Mouse (Mus musculus) forebrain, embryonic 16.5 days (tissue): ENCODE results near the gene Brms1. TPM values are rescaled to one million over a fixed set of nuclear protein-coding genes. Genes with fewer than 3 reads are reported as not detected.

ENCODE experiments used
- ATAC-seq: fragments of 200-750 bp; cut with Nextera tagmentation; 2 replicates; pipeline ENCODE4 v1.8.0; 2017; ENCODE audit warnings: mild to moderate bottlenecking, moderate library complexity
- H3K27ac ChIP-seq: fragments of 300-500 bp; sonication (generic); 2 replicates; pipeline ENCODE4 v1.5.1; 2014; ENCODE audit warnings: low read length, control low read depth
- H3K27me3 ChIP-seq: fragments of 300-500 bp; sonication (generic); replicated peaks from 2 replicates; pipeline ENCODE4 v1.6.1; 2014; ENCODE audit warnings: low read length; ENCODE audit not compliant: control insufficient read depth, insufficient read depth
- H3K36me3 ChIP-seq: fragments of 300-500 bp; sonication (generic); 2 replicates; pipeline ENCODE4 v1.6.1; 2014; ENCODE audit not compliant: control insufficient read depth, insufficient read depth
- H3K4me1 ChIP-seq: fragments of 300-500 bp; sonication (generic); replicated peaks from 2 replicates; pipeline ENCODE4 v1.6.1; 2014; ENCODE audit warnings: low read length; ENCODE audit not compliant: control insufficient read depth, insufficient read depth
- H3K4me2 ChIP-seq: fragments of 300-500 bp; sonication (generic); 2 replicates; pipeline ENCODE4 v1.6.1; 2014; ENCODE audit warnings: mild to moderate bottlenecking, low read length, control low read depth
- H3K4me3 ChIP-seq: fragments of 300-500 bp; sonication (generic); replicated peaks from 2 replicates; pipeline ENCODE4 v1.5.1; 2014; ENCODE audit warnings: mild to moderate bottlenecking, low read length, control low read depth
- H3K9ac ChIP-seq: fragments of 300-500 bp; sonication (generic); replicated peaks from 2 replicates; pipeline ENCODE4 v1.6.1; 2014; ENCODE audit warnings: low read depth, low read length, control low read depth
- H3K9me3 ChIP-seq: fragments of 300-500 bp; sonication (generic); 2 replicates; pipeline ENCODE4 v1.6.1; 2016; ENCODE audit warnings: low read length; ENCODE audit not compliant: control insufficient read depth
- WGBS: fragments of 180-500 bp; shearing (Covaris S2); extraction: QIAGEN DNeasy Blood & Tissue Kit; methylation state at CpG from one replicate; pipeline ENCODE4 v1.1.7; 2014; 5-methylcytosine and 5-hydroxymethylcytosine counted together
- polyA plus RNA-seq: library from polyadenylated mRNA; unstranded; fragments of >200 nt; fragmentation: Nextera tagmentation; extraction: Ambion mirVana; gene quantifications from 2 replicates; pipeline ENCODE4 v1.2.1, GENCODE M21; 2015

Gene Brms1
- polyA plus RNA-seq, 1 experiment from 2014 or later, result 51.2 TPM

DNA sequence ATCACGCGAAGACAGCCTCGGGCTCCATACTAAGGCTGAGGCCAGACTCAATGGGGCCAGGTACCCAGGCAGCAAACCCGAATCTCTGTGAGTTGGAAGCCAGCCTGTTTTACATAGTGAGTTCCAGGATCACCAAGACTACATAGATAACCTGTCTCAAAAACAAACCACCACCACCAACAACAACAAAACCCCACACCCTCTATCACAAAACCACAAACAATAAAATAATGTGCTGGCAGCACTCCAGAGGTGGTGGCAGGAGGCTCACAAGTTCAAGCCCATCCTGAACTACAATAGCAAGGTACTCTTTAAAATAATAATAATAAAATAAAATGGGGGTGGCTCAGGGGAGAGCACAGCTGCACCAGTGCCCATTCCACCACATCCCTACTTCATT, 4.6 kb upstream of the Brms1 start:
- H3K4me3 ChIP-seq, result no peak overlapping the region
- no peaks in the 10 kb centered on the region for H3K9me3 ChIP-seq
- no peak overlapping the region for H3K27ac ChIP-seq
- H3K4me2 ChIP-seq, result no peak overlapping the region
- no peaks in the 10 kb centered on the region for H3K27me3 ChIP-seq
- peaks cover 23% of the 10 kb centered on the region for H3K4me1 ChIP-seq
- ATAC-seq, result no peak
- WGBS, result 76% methylated on average over 4 of the region's 4 CpGs
- H3K9ac ChIP-seq, result no peak overlapping the region
- H3K36me3 ChIP-seq, result no peaks in the 10 kb centered on the region

- 4% methylated on average over 32 of the region's 32 CpGs for WGBS
- ATAC-seq, result peak; percentile 56
- no peaks in the 10 kb centered on the region for H3K27me3 ChIP-seq
- H3K9me3 ChIP-seq, result no peaks in the 10 kb centered on the region
- H3K36me3 ChIP-seq, result no peaks in the 10 kb centered on the region
- H3K4me1 ChIP-seq, result peaks cover 36% of the 10 kb centered on the region
- peak overlapping the region; percentile 85 for H3K9ac ChIP-seq
- peak overlapping the region; percentile 77 for H3K27ac ChIP-seq
- peak overlapping the region; percentile 84 for H3K4me3 ChIP-seq
- peak overlapping the region; percentile 83 for H3K4me2 ChIP-seq
Measured at GRCm38 (mm10) chr19:5037678-5038571, 3.2 kb upstream of the Brms1 start.

GRCm38 (mm10) chr19:5038709-5039156, 2.4 kb upstream of the Brms1 start, which contains the start of the genes B4gat1 and AC124502.3:
Gene B4gat1, plus strand, starts transcription at chr19:5038826.
Gene AC124502.3, plus strand, starts transcription at chr19:5038891.
- Histone ChIP-seq H3K27me3 (no peaks in the 10 kb centered on the region), H3K9me3 (no peaks in the 10 kb centered on the region), H3K4me1 (peaks cover 36% of the 10 kb centered on the region), H3K36me3 (0 out of 2 replicates have a peak, but pooled peaks cover 2% of the 10 kb centered on the region), H3K9ac (peak within 1 kb of the TSS; percentile 85), H3K27ac (peak within 1 kb of the TSS; percentile 77), H3K4me2 (peak within 1 kb of the TSS; percentile 83), H3K4me3 (peak within 1 kb of the TSS; percentile 84)
- peak; percentile 95 for ATAC-seq
- under 1% methylated on average over 41 of the region's 44 CpGs for WGBS

GRCm38 (mm10) chr19:5039301-5040114, 1.6 kb upstream of the Brms1 start:
- H3K9ac ChIP-seq, result peak overlapping the region; percentile 85
- WGBS, result 9% methylated on average over 41 of the region's 41 CpGs
- peak overlapping the region; percentile 77; the same call in 1 of the 2 replicates for H3K27ac ChIP-seq
- no peaks in the 10 kb centered on the region for H3K27me3 ChIP-seq
- peak overlapping the region; percentile 83 for H3K4me2 ChIP-seq
- peaks cover 36% of the 10 kb centered on the region for H3K4me1 ChIP-seq
- H3K4me3 ChIP-seq, result peak overlapping the region; percentile 84
- 0 out of 2 replicates have a peak, but pooled peaks cover 2% of the 10 kb centered on the region for H3K36me3 ChIP-seq
- ATAC-seq, result peak; percentile 5; the same call in 1 of the 2 replicates
- H3K9me3 ChIP-seq, result no peaks in the 10 kb centered on the region

DNA sequence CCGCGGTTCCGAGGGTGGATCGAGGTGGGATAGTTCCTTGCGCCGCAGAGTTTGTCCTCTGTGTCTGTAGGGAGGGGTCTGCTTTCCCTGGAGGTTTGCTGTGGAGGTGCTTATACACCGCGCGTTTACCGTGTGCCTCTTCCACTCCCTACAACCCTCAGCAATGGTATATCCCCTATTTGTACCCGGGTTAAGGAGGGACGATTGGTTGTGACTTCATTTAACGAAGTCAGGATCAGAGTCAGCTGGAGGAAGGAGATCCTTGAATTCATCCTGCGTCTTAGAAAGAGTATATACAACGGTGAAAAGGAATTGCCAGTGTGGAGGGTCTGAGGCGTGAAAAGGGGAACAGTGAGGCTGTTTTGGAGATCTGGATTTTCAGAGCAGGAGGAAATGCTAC, 434 bp downstream of the Brms1 start:
- 3% methylated on average over 16 of the region's 16 CpGs for WGBS
- Histone ChIP-seq H3K27ac (peak overlapping the region; percentile 58), H3K27me3 (no peaks in the 10 kb centered on the region), H3K36me3 (0 out of 2 replicates have a peak, but pooled peaks cover 2% of the 10 kb centered on the region), H3K9ac (peak overlapping the region; percentile 86), H3K9me3 (no peaks in the 10 kb centered on the region), H3K4me2 (peak overlapping the region; percentile 83), H3K4me3 (peak overlapping the region; percentile 84), H3K4me1 (peaks cover 36% of the 10 kb centered on the region)
- no peak; the same call in 1 of the 2 replicates for ATAC-seq

- H3K36me3 ChIP-seq, result 0 out of 2 replicates have a peak, but pooled peaks cover 7% of the 10 kb centered on the region
- 79% methylated on average over 4 of the region's 4 CpGs for WGBS
Measured at GRCm38 (mm10) chr19:5045531-5045930, 4.4 kb downstream of the Brms1 start.

DNA sequence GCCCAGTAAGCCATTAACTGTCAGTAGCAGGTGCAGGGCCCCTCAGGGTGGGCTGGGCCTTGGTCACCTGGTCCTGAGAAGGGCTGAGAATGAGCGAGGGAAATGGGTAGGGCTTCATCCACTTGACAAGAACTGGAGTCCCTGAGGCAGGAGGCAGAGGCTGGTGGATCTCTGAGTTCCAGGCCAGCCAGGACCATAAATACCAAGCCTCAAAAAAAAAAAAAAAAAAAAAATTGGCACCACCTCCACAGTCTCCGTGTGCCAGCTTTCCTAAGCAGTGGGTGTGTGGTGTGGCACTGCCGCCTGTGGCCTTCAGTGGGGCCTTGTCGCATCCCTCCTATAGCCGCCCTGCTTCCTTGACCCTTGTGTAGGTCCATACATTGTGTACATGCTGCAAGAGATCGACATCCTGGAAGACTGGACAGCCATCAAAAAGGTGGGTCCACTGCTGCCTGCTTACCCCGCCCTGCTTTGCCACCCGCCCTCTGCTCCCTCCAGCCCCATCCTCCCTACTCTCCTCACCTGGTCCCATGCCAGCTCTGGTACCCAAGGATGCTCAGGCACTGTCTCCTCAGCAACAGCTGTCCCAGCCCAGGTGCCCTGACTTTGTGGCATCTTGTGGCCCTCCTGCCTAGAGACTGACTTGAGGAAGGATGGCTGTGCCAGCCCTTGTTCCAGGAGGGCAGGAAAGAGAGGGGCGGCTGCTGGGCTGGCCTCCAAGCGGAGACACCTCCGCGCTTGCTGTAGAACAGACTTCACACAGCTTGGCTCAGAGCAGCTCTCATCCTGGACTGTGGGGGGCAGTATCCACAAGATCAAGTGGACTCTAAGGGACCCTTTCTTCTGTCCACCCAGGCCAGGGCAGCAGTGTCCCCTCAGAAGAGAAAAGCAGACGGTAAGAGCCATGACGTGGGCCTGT, 7.2 kb downstream of the Brms1 start:
- H3K4me1 ChIP-seq, result peaks cover 4% of the 10 kb centered on the region; the same call in 1 of the 2 replicates
- H3K4me3 ChIP-seq, result no peak overlapping the region
- no peaks in the 10 kb centered on the region for H3K9me3 ChIP-seq
- H3K27me3 ChIP-seq, result peaks cover 23% of the 10 kb centered on the region
- H3K27ac ChIP-seq, result no peak overlapping the region
- H3K9ac ChIP-seq, result no peak overlapping the region
- WGBS, result 83% methylated on average over 14 of the region's 14 CpGs
- no peak overlapping the region for H3K4me2 ChIP-seq
- H3K36me3 ChIP-seq, result 0 out of 2 replicates have a peak, but pooled peaks cover 5% of the 10 kb centered on the region
- no peak for ATAC-seq

More at GRCm38 (mm10) chr19:5045531-5045930, 4.4 kb downstream of the Brms1 start:
- Histone ChIP-seq H3K9ac (no peak overlapping the region), H3K27me3 (peaks cover 4% of the 10 kb centered on the region; the same call in 1 of the 2 replicates), H3K4me1 (peaks cover 21% of the 10 kb centered on the region), H3K4me3 (no peak overlapping the region), H3K27ac (no peak overlapping the region), H3K9me3 (no peaks in the 10 kb centered on the region), H3K4me2 (no peak overlapping the region)
- ATAC-seq, result no peak

GRCm38 (mm10) chr19:5049325-5049724, 8.2 kb downstream of the Brms1 start:
- WGBS, result 85% methylated on average over 6 of the region's 6 CpGs
- peaks cover 4% of the 10 kb centered on the region; the same call in 1 of the 2 replicates for H3K4me1 ChIP-seq
- H3K9me3 ChIP-seq, result no peaks in the 10 kb centered on the region
- no peak overlapping the region for H3K4me2 ChIP-seq
- no peak overlapping the region for H3K9ac ChIP-seq
- H3K27ac ChIP-seq, result peak overlapping the region; percentile 43; the same call in 1 of the 2 replicates
- peaks cover 23% of the 10 kb centered on the region for H3K27me3 ChIP-seq
- ATAC-seq, result no peak
- 0 out of 2 replicates have a peak, but pooled peaks cover 5% of the 10 kb centered on the region for H3K36me3 ChIP-seq
- no peak overlapping the region for H3K4me3 ChIP-seq
